ENCODE assay signal across 23 mouse cellular contexts in genomic region chr4:150294870-150295269, GRCm38 (mm10). TPM values are rescaled to one million over a fixed set of nuclear protein-coding genes. Genes with fewer than 3 reads are reported as not detected.
DNase-seq lines count a peak whose midpoint lies in the region; ATAC-seq and TF ChIP-seq lines count a peak whose summit lies in the region.
"Had no signal": no experiment of that assay in that cellular context is flagged by ENCODE, and none has a peak within 500 bp of the region (broad histone marks: within the 10 kb centered on the region; RNA-seq: fewer than 3 reads in every experiment).

No protein-coding gene starts in this region.

- 79% methylated on average over 7 of the region's 7 CpGs for WGBS in liver, adult 2 months
- WGBS in liver, postnatal 0 days (ENCODE audit: insufficient replicate concordance): 84% methylated on average over 7 of the region's 7 CpGs
- 75% methylated on average over 7 of the region's 7 CpGs for WGBS in intestine, postnatal 0 days

- no peaks in the 10 kb centered on the region for H3K27me3 ChIP-seq in liver, adult 2 months (ENCODE audit: control insufficient read depth, insufficient read depth, low read length)
- H3K27me3 ChIP-seq in liver, postnatal 0 days (ENCODE audit: insufficient read depth, low read length): no peaks in the 10 kb centered on the region
- H3K27me3 ChIP-seq in intestine, postnatal 0 days (replicated peaks; ENCODE audit: control insufficient read depth, insufficient read depth, low read length): no peaks in the 10 kb centered on the region
- H3K27me3 ChIP-seq: CH12.LX; embryonic facial prominence, embryonic 12.5 days; forebrain, embryonic 13.5 days; forebrain, embryonic 15.5 days; Patski had no signal

- TF ChIP-seq CTCF in liver, adult 2 months (IDR thresholded peaks at IDR 0.05; ENCODE audit: low read depth, low read length): no peak
- TF ChIP-seq CTCF in liver, postnatal 0 days (IDR thresholded peaks at IDR 0.05; ENCODE audit: low read depth): no peak
- TF ChIP-seq CTCF in intestine, postnatal 0 days (IDR thresholded peaks at IDR 0.05; ENCODE audit: low read depth): no peak

- no peak overlapping the region for H3K27ac ChIP-seq in liver, adult 2 months (replicated peaks; ENCODE audit: insufficient read depth, low read depth, low read length)
- no peak overlapping the region for H3K27ac ChIP-seq in liver, postnatal 0 days (ENCODE audit: low read depth)
- H3K27ac ChIP-seq in intestine, postnatal 0 days (ENCODE audit: low read depth, low read length): peak overlapping the region; percentile 35; the same call in 1 of the 2 replicates
- H3K27ac ChIP-seq: embryonic facial prominence, embryonic 10.5 days; embryonic facial prominence, embryonic 12.5 days; forebrain, embryonic 13.5 days; forebrain, embryonic 15.5 days had no signal

- no peak for TF ChIP-seq EP300 in liver, postnatal 0 days (IDR thresholded peaks at IDR 0.05; ENCODE audit: low read depth)

- no peak overlapping the region for H3K4me3 ChIP-seq in liver, adult 2 months (ENCODE audit: insufficient read depth, low read depth, low read length)
- no peak overlapping the region for H3K4me3 ChIP-seq in liver, postnatal 0 days (ENCODE audit: low read depth, low read length)
- no peak overlapping the region for H3K4me3 ChIP-seq in intestine, postnatal 0 days (ENCODE audit: low read depth, low read length)
- H3K4me3 ChIP-seq: embryonic facial prominence, embryonic 10.5 days; embryonic facial prominence, embryonic 12.5 days; forebrain, embryonic 13.5 days; forebrain, embryonic 15.5 days had no signal

- no peak for ATAC-seq in liver, postnatal 0 days
- peak; percentile 68; the same call in 1 of the 2 replicates for ATAC-seq in intestine, postnatal 0 days
- ATAC-seq: activated CD4-positive, CD25-positive, alpha-beta regulatory T cell, adult 4 months; CD4-positive, CD25-positive, alpha-beta regulatory T cell, adult 4 months; forebrain, embryonic 13.5 days; forebrain, embryonic 15.5 days; Patski had no signal

- H3K9me3 ChIP-seq in liver, postnatal 0 days (ENCODE audit: low read length): no peaks in the 10 kb centered on the region
- no peaks in the 10 kb centered on the region for H3K9me3 ChIP-seq in intestine, postnatal 0 days (ENCODE audit: control insufficient read depth)
- H3K9me3 ChIP-seq: embryonic facial prominence, embryonic 12.5 days; forebrain, embryonic 15.5 days; G1E had no signal

- peak; percentile 72 for DNase-seq in heart, adult 11 months
- no peak for DNase-seq in heart, adult 8-10 months (ENCODE audit: low spot score)
- DNase-seq in liver, adult 2 months (ENCODE audit: extremely low read depth, low read depth, low spot score): peak; percentile 50
- DNase-seq in liver, postnatal 0 days: no peak
- DNase-seq: adrenal gland, adult 8-10 months; adrenal gland, postnatal 14 days; adrenal gland, postnatal 36 days; B cell, adult 2 months; cerebellum, adult 11-12 months; cerebellum, adult 2 months; cerebellum, adult 9-10 months; cerebellum, postnatal 10 days; cerebellum, postnatal 25 days had no signal

- no peak overlapping the region for H3K9ac ChIP-seq in liver, adult 2 months (ENCODE audit: low read depth, low read length)
- no peak overlapping the region for H3K9ac ChIP-seq in liver, postnatal 0 days (replicated peaks)
- H3K9ac ChIP-seq in intestine, postnatal 0 days (ENCODE audit: low read depth, low read length): no peak overlapping the region
- H3K9ac ChIP-seq: embryonic facial prominence, embryonic 12.5 days; forebrain, embryonic 13.5 days; forebrain, embryonic 15.5 days had no signal

- H3K4me1 ChIP-seq in liver, adult 2 months (ENCODE audit: control insufficient read depth, insufficient read depth, low read length): peaks cover 2% of the 10 kb centered on the region; the same call in 1 of the 2 replicates
- no peaks in the 10 kb centered on the region for H3K4me1 ChIP-seq in liver, postnatal 0 days (ENCODE audit: insufficient read depth)
- no peaks in the 10 kb centered on the region; the same call in 1 of the 2 replicates for H3K4me1 ChIP-seq in intestine, postnatal 0 days (replicated peaks; ENCODE audit: control insufficient read depth, insufficient read depth, low read length)
- H3K4me1 ChIP-seq: embryonic facial prominence, embryonic 10.5 days; embryonic facial prominence, embryonic 12.5 days; forebrain, embryonic 15.5 days had no signal

- H3K4me2 ChIP-seq in liver, postnatal 0 days (ENCODE audit: low read depth, low read length): no peak overlapping the region
- no peak overlapping the region for H3K4me2 ChIP-seq in intestine, postnatal 0 days (replicated peaks; ENCODE audit: low read depth)
- H3K4me2 ChIP-seq: embryonic facial prominence, embryonic 12.5 days; forebrain, embryonic 13.5 days; forebrain, embryonic 15.5 days had no signal

- H3K79me2 ChIP-seq in liver, adult 2 months (ENCODE audit: control insufficient read depth, insufficient read depth, low read length): peaks cover 40% of the 10 kb centered on the region

- H3K36me3 ChIP-seq in liver, adult 2 months (ENCODE audit: control insufficient read depth, insufficient read depth, low read length): no peaks in the 10 kb centered on the region
- H3K36me3 ChIP-seq in liver, postnatal 0 days (replicated peaks; ENCODE audit: insufficient read depth, low read length): no peaks in the 10 kb centered on the region
- H3K36me3 ChIP-seq in intestine, postnatal 0 days (ENCODE audit: control insufficient read depth, insufficient read depth): no peaks in the 10 kb centered on the region

- TF ChIP-seq POLR2A in liver, adult 2 months (IDR thresholded peaks at IDR 0.05; ENCODE audit: extremely low read depth, insufficient read depth, low read length): no peak

RNA-seq across cellular contexts. Expression of gene Rere, which starts 13.4 kb away (rescaled TPM):
- 10 to 100 TPM; 34.8 to 57.6 (median 51.3) TPM for total RNA-seq in heart, adult 8-10 months (2022)
- 10.0 and 10.7 TPM in 2 replicates for total RNA-seq in liver, adult 2 months (2014; rRNA removed)
- polyA plus RNA-seq in liver, adult 2 months (2012; rRNA removed): 5.8 and 8.8 TPM in 2 replicates
- polyA plus RNA-seq in liver, postnatal 0 days (2015; fragmentation: Nextera tagmentation; extraction: Ambion mirVana): 4.3 and 4.8 TPM in 2 replicates
- polyA plus RNA-seq in intestine, postnatal 0 days (2015; fragmentation: Nextera tagmentation; extraction: Ambion mirVana): 20.7 and 22.4 TPM in 2 replicates

RNA-seq across cellular contexts. Expression of gene Eno1, which starts 58.3 kb away (rescaled TPM):
- total RNA-seq in heart, adult 8-10 months (2022): 100 to 1,000 TPM; 110 to 133 (median 121) TPM
- 386 and 392 TPM in 2 replicates for total RNA-seq in liver, adult 2 months (2014; rRNA removed)
- 283 and 350 TPM in 2 replicates for polyA plus RNA-seq in liver, adult 2 months (2012; rRNA removed)
- 574 and 747 TPM in 2 replicates for polyA plus RNA-seq in liver, postnatal 0 days (2015; fragmentation: Nextera tagmentation; extraction: Ambion mirVana)
- polyA plus RNA-seq in intestine, postnatal 0 days (2015; fragmentation: Nextera tagmentation; extraction: Ambion mirVana): 644 and 733 TPM in 2 replicates

Comparison
In these comparisons a context has a peak if more than half of its experiments do, and no peak if none do; other contexts are left out.
1. DNase-seq: peak in heart, adult 11 months (single experiment) and liver, adult 2 months (single experiment); none in heart, adult 8-10 months (single experiment) and liver, postnatal 0 days (single experiment).